Mouse (Mus musculus) kidney, postnatal 0 days (tissue): ENCODE results near the gene Mpl. TPM values are rescaled to one million over a fixed set of nuclear protein-coding genes. Genes with fewer than 3 reads are reported as not detected.

Experiments used
- ATAC-seq: fragments of 200-750 bp; cut with Nextera tagmentation; replicated peaks from 2 replicates; pipeline ENCODE4 v1.8.0; 2017; ENCODE audit warnings: low read depth, moderate number of reproducible peaks, moderate TSS enrichment, moderate library complexity; ENCODE audit not compliant: low FRiP score
- DNase-seq: peaks from one replicate; pipeline ENCODE4 v3.0.0-alpha.2; 2016; ENCODE audit warnings: low spot score
- H3K27ac ChIP-seq: fragments of 300-500 bp; sonication (generic); 2 replicates; pipeline ENCODE4 v1.5.1; 2014; ENCODE audit warnings: mild to moderate bottlenecking
- H3K27me3 ChIP-seq: fragments of 300-500 bp; sonication (generic); 2 replicates; pipeline ENCODE4 v1.6.1; 2014; ENCODE audit warnings: low read length, mixed read lengths; ENCODE audit not compliant: insufficient read depth
- H3K36me3 ChIP-seq: fragments of 300-500 bp; sonication (generic); 2 replicates; pipeline ENCODE4 v1.6.1; 2014; ENCODE audit warnings: low read length, mixed read lengths; ENCODE audit not compliant: insufficient read depth
- H3K4me1 ChIP-seq: fragments of 300-500 bp; sonication (generic); replicated peaks from 2 replicates; pipeline ENCODE4 v1.6.1; 2014; ENCODE audit warnings: antibody characterized with exemption, low read length, mixed read lengths; ENCODE audit not compliant: insufficient read depth
- H3K4me2 ChIP-seq: fragments of 300-500 bp; sonication (generic); 2 replicates; pipeline ENCODE4 v1.6.1; 2014; ENCODE audit warnings: mild to moderate bottlenecking, low read length, moderate library complexity, mixed read lengths
- H3K4me3 ChIP-seq: fragments of 300-500 bp; sonication (generic); replicated peaks from 2 replicates; pipeline ENCODE4 v1.5.1; 2014; ENCODE audit warnings: low read depth, low read length
- H3K9ac ChIP-seq: fragments of 300-500 bp; sonication (generic); 2 replicates; pipeline ENCODE4 v1.6.1; 2014; ENCODE audit warnings: low read depth, low read length
- H3K9me3 ChIP-seq: fragments of 300-500 bp; sonication (generic); replicated peaks from 2 replicates; pipeline ENCODE4 v1.6.1; 2016; ENCODE audit warnings: low read length, inconsistent platforms, mixed read lengths
- CTCF ChIP-seq: IDR thresholded peaks from 2 replicates; pipeline ENCODE4 v1.5.1; 2016; ENCODE audit warnings: antibody characterized with exemption, low read depth, mild to moderate bottlenecking, moderate library complexity
- WGBS: fragments of 180-500 bp; shearing (Covaris S2); extraction: QIAGEN DNeasy Blood & Tissue Kit; methylation state at CpG from one replicate; pipeline ENCODE4 v1.1.7; 2014; 5-methylcytosine and 5-hydroxymethylcytosine counted together
- polyA plus RNA-seq: library from polyadenylated mRNA; unstranded; fragments of >200 nt; fragmentation: Nextera tagmentation; extraction: Ambion mirVana; gene quantifications from 2 replicates; pipeline ENCODE4 v1.2.1, GENCODE M21; 2015

Gene Mpl
- polyA plus RNA-seq, result 0.09 TPM in 1 of 2 replicates, not detected in the other

GRCm38 (mm10) chr4:118457345-118457975 lies at the start of gene Mpl:
Gene Mpl (minus strand): TSS chr4:118457513.
- no peak for ATAC-seq
- Histone ChIP-seq H3K36me3 (no peaks in the 10 kb centered on the region), H3K4me3 (no peak within 1 kb of the TSS), H3K27me3 (no peaks in the 10 kb centered on the region), H3K9me3 (no peaks in the 10 kb centered on the region), H3K9ac (no peak within 1 kb of the TSS), H3K4me1 (no peaks in the 10 kb centered on the region), H3K27ac (no peak within 1 kb of the TSS), H3K4me2 (no peak within 1 kb of the TSS)
- TF ChIP-seq CTCF, result no peak
- WGBS, result 62% methylated on average over 9 of the region's 9 CpGs
- DNase-seq, result no peak

- Histone ChIP-seq H3K27me3 (no peaks in the 10 kb centered on the region), H3K36me3 (no peaks in the 10 kb centered on the region), H3K4me3 (no peak overlapping the region), H3K27ac (no peak overlapping the region), H3K4me1 (no peaks in the 10 kb centered on the region), H3K4me2 (no peak overlapping the region), H3K9me3 (no peaks in the 10 kb centered on the region), H3K9ac (no peak overlapping the region)
- WGBS, result 58% methylated on average over 3 of the region's 3 CpGs
- TF ChIP-seq CTCF, result no peak
- no peak for ATAC-seq
- DNase-seq, result no peak
These were observed 48.2 kb upstream of the Mpl start for GRCm38 (mm10) chr4:118505551-118505950.

- H3K9ac ChIP-seq, result no peak overlapping the region
- 66% methylated on average over 9 of the region's 9 CpGs for WGBS
- H3K36me3 ChIP-seq, result no peaks in the 10 kb centered on the region
- TF ChIP-seq CTCF, result no peak
- H3K27ac ChIP-seq, result no peak overlapping the region
- ATAC-seq (no peak), DNase-seq (no peak)
- no peak overlapping the region for H3K4me3 ChIP-seq
- no peaks in the 10 kb centered on the region for H3K27me3 ChIP-seq
- no peaks in the 10 kb centered on the region for H3K9me3 ChIP-seq
- H3K4me2 ChIP-seq, result no peak overlapping the region
- H3K4me1 ChIP-seq, result no peaks in the 10 kb centered on the region
These were observed 43.5 kb upstream of the Mpl start for GRCm38 (mm10) chr4:118500792-118501191.

- no peaks in the 10 kb centered on the region for H3K27me3 ChIP-seq
- DNase-seq (no peak), ATAC-seq (no peak)
- WGBS, result 27% methylated on average over 6 of the region's 6 CpGs
- no peaks in the 10 kb centered on the region for H3K9me3 ChIP-seq
- H3K4me1 ChIP-seq, result no peaks in the 10 kb centered on the region
- H3K9ac ChIP-seq, result no peak overlapping the region
- no peak overlapping the region for H3K4me2 ChIP-seq
- no peaks in the 10 kb centered on the region for H3K36me3 ChIP-seq
- no peak overlapping the region for H3K27ac ChIP-seq
- H3K4me3 ChIP-seq, result no peak overlapping the region
- no peak for TF ChIP-seq CTCF
These were observed 42.9 kb upstream of the Mpl start for GRCm38 (mm10) chr4:118500171-118500724.

- ATAC-seq, result no peak
- no peaks in the 10 kb centered on the region for H3K36me3 ChIP-seq
- no peak overlapping the region for H3K4me2 ChIP-seq
- no peaks in the 10 kb centered on the region for H3K27me3 ChIP-seq
- no peak overlapping the region for H3K27ac ChIP-seq
- WGBS, result 83% methylated on average over 10 of the region's 10 CpGs
- no peak overlapping the region for H3K9ac ChIP-seq
- no peaks in the 10 kb centered on the region for H3K9me3 ChIP-seq
- no peaks in the 10 kb centered on the region for H3K4me1 ChIP-seq
- no peak for DNase-seq
- TF ChIP-seq CTCF, result no peak
- no peak overlapping the region for H3K4me3 ChIP-seq
These were observed 33.1 kb upstream of the Mpl start for GRCm38 (mm10) chr4:118490461-118490860.

GRCm38 (mm10) chr4:118489717-118490132 lies 32.4 kb upstream of the Mpl start, which contains the start of gene Tie1:
Gene Tie1 (minus strand): TSS chr4:118490061.
- Histone ChIP-seq H3K36me3 (no peaks in the 10 kb centered on the region), H3K4me1 (no peaks in the 10 kb centered on the region), H3K4me3 (peak within 1 kb of the TSS; percentile 7; the same call in 1 of the 2 replicates), H3K4me2 (peak within 1 kb of the TSS; percentile 39), H3K9me3 (no peaks in the 10 kb centered on the region), H3K27me3 (no peaks in the 10 kb centered on the region), H3K27ac (no peak within 1 kb of the TSS), H3K9ac (peak within 1 kb of the TSS; percentile 27; the same call in 1 of the 2 replicates)
- 61% methylated on average over 8 of the region's 8 CpGs for WGBS
- DNase-seq (peak; percentile 77), ATAC-seq (peak; percentile 73; the same call in 1 of the 2 replicates)
- TF ChIP-seq CTCF, result no peak
